Mouse (Mus musculus) midbrain, embryonic 10.5 days (tissue): ENCODE measurements around the gene Gm36864. TPM values are rescaled to one million over a fixed set of nuclear protein-coding genes. Genes with fewer than 3 reads are reported as not detected.
"Not testable (repeated sequence)": the region's sequence is repeated elsewhere in the genome, so short reads cannot be mapped to it uniquely, and the experiment has no call there.

Experiments
- DNase-seq: peaks from one replicate; pipeline ENCODE4 v3.0.0-alpha.2; 2017; ENCODE audit warnings: low spot score
- H3K27ac ChIP-seq: fragments of 300-500 bp; sonication (generic); replicated peaks from 2 replicates; pipeline ENCODE4 v1.5.1; 2016; ENCODE audit warnings: mild to moderate bottlenecking
- H3K27me3 ChIP-seq: fragments of 300-500 bp; sonication (generic); 2 replicates; pipeline ENCODE4 v1.6.1; 2016; ENCODE audit warnings: low read depth, mild to moderate bottlenecking; ENCODE audit not compliant: poor library complexity, severe bottlenecking
- H3K36me3 ChIP-seq: fragments of 300-500 bp; sonication (generic); 2 replicates; pipeline ENCODE4 v1.6.1; 2016; ENCODE audit warnings: mild to moderate bottlenecking, moderate library complexity
- H3K4me1 ChIP-seq: fragments of 300-500 bp; sonication (generic); 2 replicates; pipeline ENCODE4 v1.6.1; 2016
- H3K4me3 ChIP-seq: fragments of 300-500 bp; sonication (generic); 2 replicates; pipeline ENCODE4 v1.5.1; 2016; ENCODE audit warnings: mild to moderate bottlenecking, moderate library complexity
- H3K9me3 ChIP-seq: fragments of 300-500 bp; sonication (generic); replicated peaks from 2 replicates; pipeline ENCODE4 v1.6.1; 2016; ENCODE audit warnings: mild to moderate bottlenecking
- WGBS: fragments of 180-500 bp; shearing (Covaris S2); methylation state at CpG from one replicate; pipeline ENCODE4 v1.1.7; 2016; 5-methylcytosine and 5-hydroxymethylcytosine counted together
- polyA plus RNA-seq: library from polyadenylated mRNA; unstranded; fragments of >200 nt; fragmentation: Nextera tagmentation; extraction: Ambion mirVana; gene quantifications from 2 replicates; pipeline ENCODE4 v1.2.1, GENCODE M21; 2016

Gm36864 gene
- polyA plus RNA-seq, result 0.17 TPM in 1 of 2 replicates, not detected in the other

DNA sequence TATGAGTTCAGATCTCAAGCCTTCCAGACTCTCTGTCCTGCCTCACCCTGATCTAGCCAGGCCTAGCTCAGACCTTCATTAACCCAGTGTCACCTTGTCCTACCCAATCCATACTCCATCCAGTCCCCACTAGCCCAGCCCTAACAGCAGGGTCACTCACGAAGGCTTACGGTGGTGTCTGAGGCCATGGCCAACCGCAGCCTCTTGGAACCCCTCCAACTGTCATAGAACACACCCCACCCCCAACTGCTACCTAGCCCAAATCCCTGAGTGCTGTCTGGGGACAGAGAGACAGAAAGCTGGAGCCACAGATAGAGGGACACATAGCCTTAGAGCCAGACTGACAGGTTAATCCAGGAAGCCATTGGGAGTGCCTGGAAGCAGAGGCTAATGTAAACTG is at the start of gene Gm36864:
Gm36864 (plus strand) TSS at position 269 of the 400 bp plus-strand sequence.
- Histone ChIP-seq H3K36me3 (no peaks in the 10 kb centered on the region), H3K9me3 (no peaks in the 10 kb centered on the region; the same call in 1 of the 2 replicates), H3K27ac (no peak within 1 kb of the TSS), H3K4me1 (no peaks in the 10 kb centered on the region), H3K27me3 (no peaks in the 10 kb centered on the region), H3K4me3 (no peak within 1 kb of the TSS)
- 77% methylated on average over 3 of the region's 3 CpGs for WGBS
- no peak for DNase-seq

DNA sequence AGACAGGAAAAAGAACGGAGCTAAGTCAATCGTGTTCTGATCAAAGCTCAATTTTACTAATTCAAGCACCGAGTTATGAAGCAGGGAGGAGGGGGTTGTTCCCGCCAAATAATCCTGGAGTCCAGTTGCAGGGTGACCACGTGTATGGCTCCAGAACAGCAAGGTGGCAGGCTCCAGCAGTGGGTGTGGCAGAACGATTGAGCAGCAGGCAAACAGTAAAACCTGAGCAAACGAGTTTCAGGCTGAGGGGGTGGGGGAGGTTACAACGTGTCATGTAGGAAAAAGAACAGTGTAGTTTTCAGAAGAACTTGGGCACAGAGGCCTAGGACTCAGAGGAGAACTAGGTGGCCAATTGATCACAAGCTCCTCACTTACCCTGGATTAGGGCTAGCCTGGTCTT is 49.5 kb upstream of the Gm36864 start:
- WGBS, result 81% methylated on average over 8 of the region's 8 CpGs
- DNase-seq, result not testable (repeated sequence)

DNA sequence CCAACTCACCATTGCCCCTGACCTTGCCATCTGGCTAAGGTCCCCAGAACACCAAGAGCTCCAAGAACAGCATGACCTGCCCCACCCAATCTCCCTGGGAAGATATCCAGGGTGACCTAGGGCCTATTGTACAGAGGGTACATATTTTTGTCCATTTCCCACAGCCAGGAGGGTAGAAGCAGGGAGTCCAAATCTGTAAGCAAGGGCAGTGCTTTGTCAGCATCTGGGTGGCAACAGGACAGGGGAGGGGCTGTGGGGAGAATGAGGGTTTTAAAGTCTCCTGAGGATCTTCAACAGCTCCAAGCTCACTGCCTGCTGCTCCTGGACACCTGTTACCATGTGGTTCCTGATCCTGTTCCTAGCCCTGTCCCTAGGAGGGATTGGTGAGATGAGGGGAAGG is 48.0 kb upstream of the Gm36864 start, which contains the start of gene Klk1b24:
Klk1b24 (plus strand) TSS at position 301 of the 400 bp plus-strand sequence.
- not testable (repeated sequence) for H3K36me3 ChIP-seq, H3K9me3 ChIP-seq, H3K4me3 ChIP-seq, H3K4me1 ChIP-seq, H3K27me3 ChIP-seq, DNase-seq, H3K27ac ChIP-seq

More for the DNA sequence above, 49.5 kb upstream of the Gm36864 start:
- H3K4me1 ChIP-seq, H3K27me3 ChIP-seq, H3K36me3 ChIP-seq, H3K9me3 ChIP-seq, H3K4me3 ChIP-seq, H3K27ac ChIP-seq: not testable (repeated sequence)

DNA sequence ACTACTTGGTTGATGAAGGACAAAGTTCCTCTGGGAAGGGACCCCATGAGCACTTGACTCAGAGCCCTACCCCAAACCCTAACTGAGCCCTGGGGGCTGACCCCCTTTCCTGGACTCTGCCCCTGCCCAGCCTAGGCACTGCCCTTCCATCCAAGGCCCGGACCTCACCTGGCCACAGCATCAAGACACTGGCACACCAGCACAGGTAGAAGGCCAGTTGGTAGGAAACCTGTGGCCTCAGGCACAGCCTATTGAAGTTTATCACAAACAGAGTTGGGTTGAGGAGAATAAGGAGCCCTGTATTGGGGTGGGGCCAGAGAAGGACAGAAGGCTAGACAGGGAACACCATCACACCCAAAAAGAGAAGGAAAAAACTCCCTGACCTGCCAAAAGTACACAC is 42.5 kb upstream of the Gm36864 start:
- not testable (repeated sequence) for DNase-seq, H3K9me3 ChIP-seq, H3K4me1 ChIP-seq, H3K27ac ChIP-seq, H3K36me3 ChIP-seq, H3K27me3 ChIP-seq, H3K4me3 ChIP-seq
- 90% methylated on average over 1 of the region's 1 CpGs for WGBS

DNA sequence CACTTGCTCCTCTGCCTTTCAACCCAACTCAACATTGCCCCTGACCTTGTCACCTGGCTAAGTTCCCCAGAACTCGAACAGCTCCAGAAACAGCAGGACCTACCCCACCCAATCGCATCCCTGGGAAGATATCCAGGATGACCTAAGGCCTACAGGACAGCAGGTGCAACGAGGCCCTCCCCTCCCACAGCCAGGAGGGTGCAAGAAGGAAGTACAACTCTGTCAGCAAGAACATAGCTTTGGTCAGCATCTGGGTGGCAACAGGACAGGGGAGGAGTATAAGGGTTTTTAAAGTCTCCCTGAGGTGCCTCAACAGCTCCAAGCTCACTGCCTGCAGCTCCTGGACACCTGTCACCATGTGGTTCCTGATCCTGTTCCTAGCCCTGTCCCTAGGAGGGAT is 38.1 kb upstream of the Gm36864 start, which contains the start of gene Klk1b3:
Klk1b3 (plus strand) TSS at position 301 of the 400 bp plus-strand sequence.
- Histone ChIP-seq H3K4me1 (no peaks in the 10 kb centered on the region), H3K27me3 (no peaks in the 10 kb centered on the region), H3K4me3 (no peak within 1 kb of the TSS), H3K36me3 (no peaks in the 10 kb centered on the region), H3K27ac (no peak within 1 kb of the TSS), H3K9me3 (no peaks in the 10 kb centered on the region)
- 67% methylated on average over 3 of the region's 3 CpGs for WGBS
- DNase-seq, result no peak

DNA sequence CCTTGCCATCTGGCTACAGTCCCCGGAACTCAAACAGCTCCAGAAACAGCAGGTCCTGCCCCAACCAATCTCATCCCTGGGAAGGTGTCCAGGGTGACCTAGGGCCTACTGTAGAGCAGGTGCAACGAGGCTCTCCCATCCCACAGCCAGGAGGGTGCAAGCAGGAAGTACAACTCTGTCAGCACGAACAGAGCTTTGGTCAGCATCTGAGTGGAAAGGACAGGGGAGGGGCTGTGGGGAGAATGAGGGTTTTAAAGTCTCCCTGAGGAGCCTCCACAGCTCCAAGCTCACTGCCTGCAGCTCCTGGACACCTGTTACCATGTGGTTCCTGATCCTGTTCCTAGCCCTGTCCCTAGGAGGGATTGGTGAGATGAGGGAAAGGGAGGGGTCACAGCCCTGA is 28.8 kb upstream of the Gm36864 start, which contains the start of gene Klk1b4:
Klk1b4 (plus strand) TSS at position 301 of the 400 bp plus-strand sequence.
- not testable (repeated sequence) for H3K27me3 ChIP-seq, H3K4me3 ChIP-seq, H3K4me1 ChIP-seq, H3K9me3 ChIP-seq, DNase-seq, H3K27ac ChIP-seq, H3K36me3 ChIP-seq
- WGBS, result 59% methylated on average over 3 of the region's 3 CpGs

DNA sequence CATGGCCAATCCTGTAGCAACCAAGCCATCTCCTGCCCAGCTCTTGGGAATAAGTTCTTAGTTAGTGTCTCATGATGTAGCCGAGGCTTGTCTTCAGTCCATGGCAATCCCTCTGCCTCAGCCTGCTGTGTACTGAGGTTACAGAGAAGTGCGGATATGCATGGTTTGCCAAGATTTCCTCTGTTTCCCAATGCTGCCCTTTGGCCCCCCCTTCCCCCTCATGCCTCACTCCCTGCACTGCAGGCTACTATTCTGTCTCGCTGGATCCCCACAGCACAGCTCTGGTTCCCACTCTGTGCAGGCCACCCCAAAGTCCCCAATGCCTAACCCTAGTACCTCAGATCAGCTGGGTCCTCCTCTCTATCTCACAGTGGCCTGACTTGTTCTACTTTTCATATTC is 27.7 kb upstream of the Gm36864 start:
- Histone ChIP-seq H3K4me3 (no peak overlapping the region), H3K27me3 (no peaks in the 10 kb centered on the region), H3K27ac (no peak overlapping the region), H3K4me1 (no peaks in the 10 kb centered on the region), H3K36me3 (no peaks in the 10 kb centered on the region), H3K9me3 (no peaks in the 10 kb centered on the region)
- WGBS, result 76% methylated on average over 3 of the region's 3 CpGs
- no peak for DNase-seq

DNA sequence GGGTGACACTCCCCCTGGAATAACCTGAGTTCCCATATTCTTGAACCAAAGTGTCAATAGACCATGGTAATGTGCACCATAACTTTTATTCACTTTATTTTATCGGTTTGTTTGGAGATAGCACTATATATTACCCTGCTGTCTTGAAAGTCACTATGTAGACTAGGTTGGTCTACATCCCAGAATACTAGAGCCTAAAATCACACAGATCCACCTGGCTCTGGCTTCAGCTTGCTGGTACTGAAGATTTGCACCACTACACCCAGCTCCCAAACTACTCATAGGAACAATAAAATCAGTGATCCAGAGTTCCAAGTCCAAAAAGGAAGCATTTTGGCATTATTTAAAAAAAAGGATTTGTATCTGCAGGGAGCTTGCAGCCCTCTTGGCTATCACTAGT is 20.3 kb upstream of the Gm36864 start, which contains the start of gene Klk1b5:
Klk1b5 (plus strand) TSS at position 301 of the 400 bp plus-strand sequence.
- DNase-seq, result no peak
- no peak within 1 kb of the TSS for H3K4me3 ChIP-seq
- no peaks in the 10 kb centered on the region for H3K9me3 ChIP-seq
- H3K36me3 ChIP-seq, result no peaks in the 10 kb centered on the region
- H3K4me1 ChIP-seq, result no peaks in the 10 kb centered on the region
- WGBS, result 81% methylated on average over 1 of the region's 1 CpGs
- no peaks in the 10 kb centered on the region for H3K27me3 ChIP-seq
- H3K27ac ChIP-seq, result no peak within 1 kb of the TSS

DNA sequence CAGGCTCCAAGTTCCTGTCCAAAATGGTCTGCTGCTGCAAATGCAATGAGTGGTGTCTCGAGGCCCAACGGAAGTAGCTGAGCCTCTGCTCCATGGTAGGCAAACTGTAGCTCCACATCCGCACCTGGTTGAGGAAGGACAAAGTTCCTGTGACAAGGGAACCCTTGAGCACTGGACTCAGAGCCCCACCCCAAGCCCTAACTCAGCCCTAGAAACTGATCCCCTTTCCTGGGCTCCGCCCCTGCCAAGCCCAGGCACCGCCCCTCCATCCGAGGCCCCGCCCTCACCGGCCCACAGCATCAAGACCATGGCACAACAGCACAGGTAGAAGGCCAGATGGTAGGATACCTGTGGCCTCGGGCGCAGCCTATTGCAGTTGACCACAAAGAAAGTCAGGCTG is 14.4 kb upstream of the Gm36864 start:
- 72% methylated on average over 9 of the region's 10 CpGs for WGBS
- not testable (repeated sequence) for H3K9me3 ChIP-seq, H3K4me3 ChIP-seq, H3K27ac ChIP-seq, DNase-seq, H3K4me1 ChIP-seq, H3K27me3 ChIP-seq, H3K36me3 ChIP-seq

DNA sequence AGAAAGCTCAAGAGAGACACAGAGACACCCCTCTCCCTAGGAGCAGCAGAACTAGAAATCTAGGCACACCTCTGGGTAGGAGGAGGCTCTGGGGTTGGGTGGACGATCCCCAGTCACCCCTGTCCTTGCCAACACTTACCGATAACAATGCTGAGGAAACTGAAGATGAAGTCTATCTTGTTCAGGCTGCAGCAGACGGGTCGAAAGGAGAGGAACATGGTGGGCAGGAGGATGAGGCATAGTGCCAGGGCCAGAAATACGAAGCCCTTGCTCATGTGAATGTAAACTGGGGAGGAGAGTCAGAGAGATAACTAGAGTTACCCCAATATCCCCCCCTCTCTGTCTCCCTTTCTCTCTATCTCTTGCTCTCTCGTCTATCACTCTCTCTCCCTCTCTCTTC is 13.6 kb upstream of the Gm36864 start:
- not testable (repeated sequence) for DNase-seq, H3K27me3 ChIP-seq, H3K4me1 ChIP-seq, H3K36me3 ChIP-seq, H3K27ac ChIP-seq, H3K4me3 ChIP-seq, H3K9me3 ChIP-seq
- WGBS, result 82% methylated on average over 6 of the region's 6 CpGs

DNA sequence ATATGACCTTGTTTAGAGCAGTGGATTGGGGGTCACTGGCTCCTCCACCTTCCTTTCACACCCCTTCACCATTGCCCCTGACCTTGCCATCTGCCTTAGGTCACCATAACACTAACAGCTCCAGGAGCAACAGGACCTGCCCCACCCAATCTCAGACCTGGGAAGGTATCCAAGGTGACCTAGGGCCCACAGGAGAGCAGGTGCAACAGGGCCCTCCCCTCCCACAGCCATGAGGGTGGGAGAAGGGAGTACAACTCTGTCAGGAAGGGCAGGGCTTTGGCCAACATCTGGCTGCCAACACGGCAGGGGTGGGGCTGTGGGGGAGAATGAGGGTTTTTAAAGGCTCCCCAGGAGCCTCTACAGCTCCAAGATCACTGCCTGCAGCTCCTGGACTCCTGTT is 10.9 kb upstream of the Gm36864 start, which contains the start of gene Klk1:
Klk1 (plus strand) TSS at position 285 of the 400 bp plus-strand sequence.
- 46% methylated on average over 1 of the region's 1 CpGs for WGBS
- H3K27ac ChIP-seq, result no peak within 1 kb of the TSS
- H3K27me3 ChIP-seq, result no peaks in the 10 kb centered on the region
- H3K36me3 ChIP-seq, result no peaks in the 10 kb centered on the region
- DNase-seq, result no peak
- H3K4me1 ChIP-seq, result no peaks in the 10 kb centered on the region
- H3K4me3 ChIP-seq, result no peak within 1 kb of the TSS
- no peaks in the 10 kb centered on the region for H3K9me3 ChIP-seq

DNA sequence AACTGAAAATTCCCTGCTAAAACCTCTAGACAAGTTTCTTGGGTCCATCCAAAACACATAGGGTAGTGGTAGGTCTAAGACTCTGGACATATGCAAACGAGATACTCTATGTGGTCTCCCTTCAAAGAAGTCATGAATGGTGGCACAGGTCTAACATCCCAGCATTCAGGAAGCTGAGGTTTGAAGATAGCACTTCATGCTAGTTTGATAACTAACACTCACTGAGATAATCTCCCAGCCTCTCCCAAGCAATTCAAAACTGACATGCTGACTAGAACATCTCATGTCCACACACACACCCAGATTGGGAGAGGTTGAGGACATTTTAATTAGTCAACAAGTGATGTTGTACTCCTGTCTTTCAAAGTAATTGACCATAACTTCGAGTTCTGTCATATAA is 3.9 kb downstream of the Gm36864 start:
- DNase-seq, result no peak
- Histone ChIP-seq H3K4me1 (no peaks in the 10 kb centered on the region), H3K4me3 (no peak overlapping the region), H3K27me3 (no peaks in the 10 kb centered on the region), H3K9me3 (no peaks in the 10 kb centered on the region; the same call in 1 of the 2 replicates), H3K36me3 (no peaks in the 10 kb centered on the region), H3K27ac (no peak overlapping the region)
- 58% methylated on average over 2 of the region's 2 CpGs for WGBS

DNA sequence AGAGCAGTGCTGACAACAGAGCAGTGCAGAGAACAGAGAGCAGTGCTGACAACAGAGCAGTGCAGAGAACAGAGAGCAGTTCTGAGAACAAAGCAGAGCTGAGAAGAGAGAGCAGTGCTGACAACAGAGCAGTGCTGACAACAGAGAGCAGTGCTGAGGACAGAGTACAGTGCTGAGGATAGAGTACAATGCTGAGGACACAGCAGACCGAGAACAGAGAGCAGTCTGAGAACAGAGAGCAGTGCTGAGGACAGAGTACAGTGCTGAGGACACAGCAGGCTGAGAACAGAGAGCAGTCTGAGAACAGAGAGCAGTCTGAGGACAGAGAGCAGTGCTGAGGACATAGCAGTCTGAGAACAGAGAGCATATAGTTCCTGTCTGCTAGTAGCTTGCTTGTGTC is 4.7 kb downstream of the Gm36864 start:
- H3K4me1 ChIP-seq, result peaks cover 8% of the 10 kb centered on the region
- no peaks in the 10 kb centered on the region for H3K36me3 ChIP-seq
- no peak overlapping the region for H3K27ac ChIP-seq
- H3K27me3 ChIP-seq, result no peaks in the 10 kb centered on the region
- no peak overlapping the region for H3K4me3 ChIP-seq
- DNase-seq, result no peak
- H3K9me3 ChIP-seq, result no peaks in the 10 kb centered on the region; the same call in 1 of the 2 replicates
- WGBS, result 61% methylated on average over 1 of the region's 1 CpGs

DNA sequence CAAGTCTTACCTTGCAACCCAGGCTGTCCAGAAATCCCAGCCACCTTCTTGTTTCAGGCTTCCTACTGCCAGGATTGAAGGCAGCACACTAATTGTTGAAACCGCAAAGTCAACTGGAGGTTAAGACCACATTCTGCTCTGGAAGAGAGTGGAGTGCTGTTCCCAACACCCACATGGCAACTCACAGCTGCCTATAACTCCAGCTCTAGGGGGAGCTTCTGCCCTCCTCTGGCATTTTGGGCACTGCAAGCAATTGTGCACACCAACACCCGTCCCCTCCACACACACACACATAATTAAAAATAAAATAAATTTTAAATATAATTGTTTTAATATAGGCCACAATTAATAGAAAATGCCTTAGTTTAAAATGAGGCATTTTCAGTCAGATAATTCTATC is 5.2 kb downstream of the Gm36864 start:
- DNase-seq, result no peak
- Histone ChIP-seq H3K27me3 (no peaks in the 10 kb centered on the region), H3K36me3 (no peaks in the 10 kb centered on the region), H3K4me3 (no peak overlapping the region), H3K4me1 (peaks cover 10% of the 10 kb centered on the region), H3K27ac (no peak overlapping the region), H3K9me3 (no peaks in the 10 kb centered on the region; the same call in 1 of the 2 replicates)
- WGBS, result 82% methylated on average over 2 of the region's 2 CpGs
